Mouse (Mus musculus) forebrain, embryonic 11.5 days (tissue): Measurements from ENCODE around the gene E130308A19Rik. TPM values are rescaled to one million over a fixed set of nuclear protein-coding genes. Genes with fewer than 3 reads are reported as not detected.

Source experiments
- ATAC-seq: fragments of 200-750 bp; cut with Nextera tagmentation; replicated peaks from 2 replicates; pipeline ENCODE4 v1.8.0; 2017; ENCODE audit warnings: moderate TSS enrichment; ENCODE audit not compliant: low FRiP score
- DNase-seq: peaks from one replicate; pipeline ENCODE4 v3.0.0-alpha.2; 2017; ENCODE audit warnings: low spot score
- H3K27ac ChIP-seq: fragments of 300-500 bp; sonication (generic); 2 replicates; pipeline ENCODE4 v1.5.1; 2014; ENCODE audit warnings: low read depth, low read length
- H3K27me3 ChIP-seq: fragments of 300-500 bp; sonication (generic); 2 replicates; pipeline ENCODE4 v1.6.1; 2014; ENCODE audit warnings: mild to moderate bottlenecking, low read length, mixed read lengths; ENCODE audit not compliant: control insufficient read depth, insufficient read depth
- H3K36me3 ChIP-seq: fragments of 300-500 bp; sonication (generic); 2 replicates; pipeline ENCODE4 v1.6.1; 2014; ENCODE audit warnings: mild to moderate bottlenecking, low read length, moderate library complexity, mixed read lengths; ENCODE audit not compliant: control insufficient read depth, insufficient read depth
- H3K4me1 ChIP-seq: fragments of 300-500 bp; sonication (generic); replicated peaks from 2 replicates; pipeline ENCODE4 v1.6.1; 2014; ENCODE audit warnings: low read length, mixed read lengths; ENCODE audit not compliant: control insufficient read depth, insufficient read depth
- H3K4me2 ChIP-seq: fragments of 300-500 bp; sonication (generic); 2 replicates; pipeline ENCODE4 v1.6.1; 2014; ENCODE audit warnings: low read depth, mild to moderate bottlenecking, low read length, moderate library complexity, mixed read lengths; ENCODE audit not compliant: severe bottlenecking
- H3K4me3 ChIP-seq: fragments of 300-500 bp; sonication (generic); 2 replicates; pipeline ENCODE4 v1.5.1; 2014; ENCODE audit warnings: low read depth, low read length
- H3K9ac ChIP-seq: fragments of 300-500 bp; sonication (generic); 2 replicates; pipeline ENCODE4 v1.6.1; 2014; ENCODE audit warnings: low read length
- H3K9me3 ChIP-seq: fragments of 300-500 bp; sonication (generic); 2 replicates; pipeline ENCODE4 v1.6.1; 2016; ENCODE audit warnings: low read length, mixed read lengths; ENCODE audit not compliant: control insufficient read depth
- WGBS: fragments of 180-500 bp; shearing (Covaris S2); extraction: QIAGEN DNeasy Blood & Tissue Kit; methylation state at CpG from one replicate; pipeline ENCODE4 v1.1.7; 2014; 5-methylcytosine and 5-hydroxymethylcytosine counted together
- polyA plus RNA-seq: library from polyadenylated mRNA; unstranded; fragments of >200 nt; fragmentation: Nextera tagmentation; extraction: Ambion mirVana; gene quantifications from 2 replicates; pipeline ENCODE4 v1.2.1, GENCODE M21; 2014

The E130308A19Rik gene
- polyA plus RNA-seq, 1 experiment from 2014 or later, result 53.7 TPM

GRCm38 (mm10) chr4:59666550-59667317, 40.7 kb downstream of the E130308A19Rik start:
- Histone ChIP-seq H3K9ac (no peak overlapping the region), H3K4me3 (no peak overlapping the region), H3K4me1 (no peaks in the 10 kb centered on the region; the same call in 1 of the 2 replicates), H3K4me2 (no peak overlapping the region), H3K27me3 (no peaks in the 10 kb centered on the region), H3K36me3 (no peaks in the 10 kb centered on the region), H3K27ac (no peak overlapping the region), H3K9me3 (no peaks in the 10 kb centered on the region)
- ATAC-seq (no peak), DNase-seq (no peak)
- WGBS, result 91% methylated on average over 3 of the region's 3 CpGs

GRCm38 (mm10) chr4:59668050-59668449, 42.0 kb downstream of the E130308A19Rik start:
- Histone ChIP-seq H3K9ac (no peak overlapping the region), H3K36me3 (no peaks in the 10 kb centered on the region), H3K27me3 (no peaks in the 10 kb centered on the region), H3K4me2 (no peak overlapping the region), H3K4me3 (no peak overlapping the region), H3K9me3 (no peaks in the 10 kb centered on the region), H3K4me1 (no peaks in the 10 kb centered on the region; the same call in 1 of the 2 replicates), H3K27ac (no peak overlapping the region)
- WGBS, result 59% methylated on average over 3 of the region's 3 CpGs
- DNase-seq (no peak), ATAC-seq (no peak)

DNA sequence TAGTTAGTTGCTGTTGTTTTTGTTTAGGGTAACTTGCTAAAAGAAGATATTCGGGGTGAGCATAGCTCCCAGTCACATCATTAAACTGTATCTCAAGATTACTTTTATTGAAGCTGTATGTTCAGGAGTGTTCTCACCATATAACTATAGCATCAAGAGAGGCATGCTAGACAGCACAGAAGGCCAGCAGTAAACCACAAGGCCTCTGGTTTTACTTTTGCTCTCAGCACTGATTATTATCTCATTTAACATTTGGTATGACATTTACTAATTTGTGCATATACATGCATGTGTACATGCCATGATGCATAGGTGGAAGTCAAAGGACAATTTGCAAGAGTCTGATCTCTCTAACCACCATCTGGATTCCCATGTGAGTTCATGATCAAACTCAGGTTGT, 43.1 kb downstream of the E130308A19Rik start:
- Histone ChIP-seq H3K27me3 (no peaks in the 10 kb centered on the region), H3K9me3 (no peaks in the 10 kb centered on the region), H3K36me3 (no peaks in the 10 kb centered on the region), H3K9ac (no peak overlapping the region), H3K4me3 (no peak overlapping the region), H3K27ac (no peak overlapping the region), H3K4me1 (no peaks in the 10 kb centered on the region; the same call in 1 of the 2 replicates), H3K4me2 (no peak overlapping the region)
- ATAC-seq, result no peak
- DNase-seq, result no peak
- WGBS, result 87% methylated on average over 1 of the region's 1 CpGs

DNA sequence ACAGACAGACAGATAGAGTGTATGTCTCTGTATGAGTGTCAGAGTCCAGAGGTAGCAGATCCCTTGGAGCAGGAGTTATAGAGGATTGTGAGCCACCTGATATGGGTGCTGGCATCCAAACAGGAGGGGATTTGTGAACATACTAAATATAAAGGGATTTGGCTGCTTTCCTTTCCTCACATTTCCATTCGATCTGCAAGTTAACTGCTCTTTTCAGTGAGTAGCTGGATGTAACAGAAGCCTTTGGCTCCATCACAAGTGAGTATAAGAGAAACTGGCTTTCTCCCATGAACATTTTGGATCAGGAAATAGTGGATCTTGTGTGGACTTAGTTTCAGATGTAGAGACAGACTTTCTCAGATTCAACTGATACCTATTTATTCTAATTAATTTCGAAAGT, 44.0 kb downstream of the E130308A19Rik start:
- DNase-seq, result no peak
- no peak for ATAC-seq
- H3K9me3 ChIP-seq, result no peaks in the 10 kb centered on the region
- no peak overlapping the region for H3K4me3 ChIP-seq
- no peaks in the 10 kb centered on the region for H3K27me3 ChIP-seq
- no peak overlapping the region for H3K4me2 ChIP-seq
- no peaks in the 10 kb centered on the region; the same call in 1 of the 2 replicates for H3K4me1 ChIP-seq
- 89% methylated on average over 2 of the region's 2 CpGs for WGBS
- H3K36me3 ChIP-seq, result no peaks in the 10 kb centered on the region
- no peak overlapping the region for H3K9ac ChIP-seq
- no peak overlapping the region for H3K27ac ChIP-seq

- Histone ChIP-seq H3K27ac (no peak overlapping the region), H3K4me1 (no peaks in the 10 kb centered on the region), H3K9me3 (no peaks in the 10 kb centered on the region), H3K4me2 (no peak overlapping the region), H3K4me3 (no peak overlapping the region), H3K36me3 (no peaks in the 10 kb centered on the region), H3K9ac (no peak overlapping the region), H3K27me3 (no peaks in the 10 kb centered on the region)
- ATAC-seq (no peak), DNase-seq (no peak)
- WGBS, result 86% methylated on average over 2 of the region's 2 CpGs
Measured at GRCm38 (mm10) chr4:59673423-59674117, 47.6 kb downstream of the E130308A19Rik start.

GRCm38 (mm10) chr4:59674929-59675679, 49.1 kb downstream of the E130308A19Rik start:
- H3K4me1 ChIP-seq, result no peaks in the 10 kb centered on the region
- H3K4me2 ChIP-seq, result no peak overlapping the region
- H3K4me3 ChIP-seq, result no peak overlapping the region
- DNase-seq, result no peak
- no peaks in the 10 kb centered on the region for H3K27me3 ChIP-seq
- H3K9ac ChIP-seq, result no peak overlapping the region
- no peaks in the 10 kb centered on the region for H3K9me3 ChIP-seq
- no peak for ATAC-seq
- no peaks in the 10 kb centered on the region for H3K36me3 ChIP-seq
- no peak overlapping the region for H3K27ac ChIP-seq
- 84% methylated on average over 8 of the region's 8 CpGs for WGBS

- Histone ChIP-seq H3K27ac (no peak overlapping the region), H3K9me3 (no peaks in the 10 kb centered on the region), H3K4me2 (no peak overlapping the region), H3K4me1 (no peaks in the 10 kb centered on the region), H3K27me3 (no peaks in the 10 kb centered on the region), H3K36me3 (no peaks in the 10 kb centered on the region), H3K4me3 (no peak overlapping the region), H3K9ac (no peak overlapping the region)
- DNase-seq, result no peak
- 61% methylated on average over 3 of the region's 3 CpGs for WGBS
- ATAC-seq, result no peak
Measured at GRCm38 (mm10) chr4:59675699-59676098, 49.7 kb downstream of the E130308A19Rik start.

GRCm38 (mm10) chr4:59681383-59681782, 55.4 kb downstream of the E130308A19Rik start:
- no peaks in the 10 kb centered on the region for H3K27me3 ChIP-seq
- no peak overlapping the region for H3K4me2 ChIP-seq
- DNase-seq, result no peak
- H3K36me3 ChIP-seq, result no peaks in the 10 kb centered on the region
- no peak for ATAC-seq
- no peak overlapping the region for H3K27ac ChIP-seq
- WGBS, result 96% methylated on average over 1 of the region's 1 CpGs
- H3K4me3 ChIP-seq, result no peak overlapping the region
- no peaks in the 10 kb centered on the region for H3K9me3 ChIP-seq
- H3K4me1 ChIP-seq, result 0 out of 2 replicates have a peak, but pooled peaks cover 4% of the 10 kb centered on the region
- H3K9ac ChIP-seq, result no peak overlapping the region
